9 mouse cellular contexts compared by ENCODE assay signal in genomic region chr5:136076284-136076683, GRCm38 (mm10). TPM values are rescaled to one million over a fixed set of nuclear protein-coding genes. Genes with fewer than 3 reads are reported as not detected.
DNase-seq lines count a peak whose midpoint lies in the region; ATAC-seq and TF ChIP-seq lines count a peak whose summit lies in the region.
"Had no signal": no experiment of that assay in that cellular context is flagged by ENCODE, and none has a peak within 500 bp of the region (broad histone marks: within the 10 kb centered on the region; RNA-seq: fewer than 3 reads in every experiment).

No protein-coding gene starts in this region.

- H3K79me2 ChIP-seq in heart, adult 2 months (replicated peaks; ENCODE audit: control insufficient read depth, insufficient read depth, low read length), result no peaks in the 10 kb centered on the region

- no peak for TF ChIP-seq CTCF in heart, adult 2 months (IDR thresholded peaks at IDR 0.05)
- no peak for TF ChIP-seq CTCF in lung, embryonic 14.5 days (IDR thresholded peaks at IDR 0.05; ENCODE audit: low read depth)
- TF ChIP-seq CTCF in intestine, postnatal 0 days (IDR thresholded peaks at IDR 0.05; ENCODE audit: low read depth), result no peak

- no peak for TF ChIP-seq POLR2A in heart, adult 2 months (IDR thresholded peaks at IDR 0.05; ENCODE audit: insufficient read depth, low read depth, low read length)

- H3K27ac ChIP-seq in heart, adult 2 months, result peak overlapping the region; percentile 72
- H3K27ac ChIP-seq in heart, embryonic 12.5 days (ENCODE audit: poor library complexity, severe bottlenecking), result no peak overlapping the region
- H3K27ac ChIP-seq in lung, embryonic 14.5 days (ENCODE audit: low read depth), result no peak overlapping the region
- H3K27ac ChIP-seq in intestine, postnatal 0 days (ENCODE audit: low read depth, low read length), result no peak overlapping the region; the same call in 1 of the 2 replicates

- WGBS in heart, adult 2 months, result 28% methylated on average over 7 of the region's 7 CpGs
- 42% methylated on average over 7 of the region's 7 CpGs for WGBS in heart, embryonic 12.5 days
- WGBS in lung, embryonic 14.5 days, result 14% methylated on average over 7 of the region's 7 CpGs
- 18% methylated on average over 7 of the region's 7 CpGs for WGBS in intestine, postnatal 0 days

- H3K9me3 ChIP-seq in heart, embryonic 12.5 days (replicated peaks), result no peaks in the 10 kb centered on the region
- H3K9me3 ChIP-seq in lung, embryonic 14.5 days (ENCODE audit: low read depth, low read length), result no peaks in the 10 kb centered on the region
- H3K9me3 ChIP-seq in intestine, postnatal 0 days (ENCODE audit: control insufficient read depth), result no peaks in the 10 kb centered on the region

- TF ChIP-seq EP300 in heart, adult 2 months (IDR thresholded peaks at IDR 0.05; ENCODE audit: insufficient read depth, low read depth, low read length), result no peak

- no peak for ATAC-seq in heart, embryonic 12.5 days (ENCODE audit: insufficient number of reproducible peaks, low FRiP score)
- peak; percentile 41 for ATAC-seq in lung, embryonic 14.5 days (ENCODE audit: insufficient read depth)
- peak; percentile 50; the same call in 1 of the 2 replicates for ATAC-seq in intestine, postnatal 0 days

- DNase-seq in heart, adult 2 months, result no peak
- DNase-seq in lung, embryonic 14.5 days, result peak; percentile 73
- no peak for DNase-seq in lung, postnatal 36 days
- DNase-seq in R1 (ENCODE audit: low read depth, low spot score) (peak; percentile 92), liver (no peak), adipocyte (ENCODE audit: low spot score) (no peak)
- DNase-seq: lung, postnatal 14 days had no signal

- H3K9ac ChIP-seq in heart, adult 2 months (ENCODE audit: low read depth, low read length), result no peak overlapping the region
- H3K9ac ChIP-seq in heart, embryonic 12.5 days, result no peak overlapping the region
- H3K9ac ChIP-seq in lung, embryonic 14.5 days, result no peak overlapping the region
- no peak overlapping the region for H3K9ac ChIP-seq in intestine, postnatal 0 days (ENCODE audit: low read depth, low read length)

- no peaks in the 10 kb centered on the region for H3K27me3 ChIP-seq in heart, adult 2 months (ENCODE audit: control insufficient read depth, insufficient read depth, low read length)
- no peaks in the 10 kb centered on the region for H3K27me3 ChIP-seq in heart, embryonic 12.5 days (replicated peaks)
- H3K27me3 ChIP-seq in lung, embryonic 14.5 days (ENCODE audit: insufficient read depth, low read length), result no peaks in the 10 kb centered on the region
- H3K27me3 ChIP-seq in intestine, postnatal 0 days (replicated peaks; ENCODE audit: control insufficient read depth, insufficient read depth, low read length), result no peaks in the 10 kb centered on the region

- intact Hi-C loops in heart, adult 2 months (cut with DNase I), result no loop called here

- H3K4me1 ChIP-seq in heart, adult 2 months (ENCODE audit: control insufficient read depth, insufficient read depth, low read length), result peaks cover 3% of the 10 kb centered on the region
- H3K4me1 ChIP-seq in heart, embryonic 12.5 days (replicated peaks), result peaks cover 7% of the 10 kb centered on the region; the same call in 1 of the 2 replicates
- H3K4me1 ChIP-seq in lung, embryonic 14.5 days (ENCODE audit: insufficient read depth), result 0 out of 2 replicates have a peak, but pooled peaks cover 8% of the 10 kb centered on the region
- no peaks in the 10 kb centered on the region for H3K4me1 ChIP-seq in intestine, postnatal 0 days (replicated peaks; ENCODE audit: control insufficient read depth, insufficient read depth, low read length)

- no peak overlapping the region for H3K4me3 ChIP-seq in heart, adult 2 months
- H3K4me3 ChIP-seq in heart, embryonic 12.5 days, result no peak overlapping the region
- H3K4me3 ChIP-seq in lung, embryonic 14.5 days (ENCODE audit: low read depth, low read length), result no peak overlapping the region
- H3K4me3 ChIP-seq in intestine, postnatal 0 days (ENCODE audit: low read depth, low read length), result no peak overlapping the region

- no peaks in the 10 kb centered on the region for H3K36me3 ChIP-seq in heart, adult 2 months (ENCODE audit: control insufficient read depth, insufficient read depth, low read length)
- no peaks in the 10 kb centered on the region for H3K36me3 ChIP-seq in heart, embryonic 12.5 days
- no peaks in the 10 kb centered on the region for H3K36me3 ChIP-seq in lung, embryonic 14.5 days (ENCODE audit: insufficient read depth)
- H3K36me3 ChIP-seq in intestine, postnatal 0 days (ENCODE audit: control insufficient read depth, insufficient read depth), result no peaks in the 10 kb centered on the region

- H3K4me2 ChIP-seq in heart, embryonic 12.5 days, result no peak overlapping the region
- peak overlapping the region; percentile 29; the same call in 1 of the 2 replicates for H3K4me2 ChIP-seq in lung, embryonic 14.5 days
- 0 out of 2 replicates have a peak overlapping the region, but pooled peaks have one; percentile 13 for H3K4me2 ChIP-seq in intestine, postnatal 0 days (replicated peaks; ENCODE audit: low read depth)

RNA-seq across cellular contexts. Expression of gene Rasa4, which starts 7.4 kb away (rescaled TPM):
- total RNA-seq in heart, adult 2 months (2021), result 1 to 10 TPM; 3.8 to 4.7 TPM
- 6.0 and 8.1 TPM in 2 replicates for polyA plus RNA-seq in heart, adult 2 months (2012; rRNA removed)
- polyA plus RNA-seq in heart, embryonic 12.5 days (2016; fragmentation: Nextera tagmentation; extraction: Ambion mirVana), result 1.0 and 1.6 TPM in 2 replicates
- 4.2 and 4.4 TPM in 2 replicates for polyA plus RNA-seq in lung, embryonic 14.5 days (2014; fragmentation: Nextera tagmentation; extraction: Ambion mirVana)
- polyA plus RNA-seq in intestine, postnatal 0 days (2015; fragmentation: Nextera tagmentation; extraction: Ambion mirVana), result 8.1 and 8.7 TPM in 2 replicates

RNA-seq across cellular contexts. Expression of gene Upk3bl, which starts 22.0 kb away (rescaled TPM):
- not detected for total RNA-seq in heart, adult 2 months (2021)
- not detected in 2 replicates for polyA plus RNA-seq in heart, adult 2 months (2012; rRNA removed)
- 0.40 and 0.50 TPM in 2 replicates for polyA plus RNA-seq in heart, embryonic 12.5 days (2016; fragmentation: Nextera tagmentation; extraction: Ambion mirVana)
- 1.5 and 1.8 TPM in 2 replicates for polyA plus RNA-seq in lung, embryonic 14.5 days (2014; fragmentation: Nextera tagmentation; extraction: Ambion mirVana)
- polyA plus RNA-seq in intestine, postnatal 0 days (2015; fragmentation: Nextera tagmentation; extraction: Ambion mirVana), result 0.39 TPM in 1 of 2 replicates, not detected in the other

RNA-seq across cellular contexts. Expression of gene Upk3b, which starts 38.0 kb away (rescaled TPM):
- total RNA-seq in heart, adult 2 months (2021), result 10 to 100 TPM; 16.7 to 18.6 TPM
- polyA plus RNA-seq in heart, adult 2 months (2012; rRNA removed), result 25.8 and 30.5 TPM in 2 replicates
- 60.2 and 60.5 TPM in 2 replicates for polyA plus RNA-seq in heart, embryonic 12.5 days (2016; fragmentation: Nextera tagmentation; extraction: Ambion mirVana)
- polyA plus RNA-seq in lung, embryonic 14.5 days (2014; fragmentation: Nextera tagmentation; extraction: Ambion mirVana), result 23.8 and 26.7 TPM in 2 replicates
- 18.3 and 21.3 TPM in 2 replicates for polyA plus RNA-seq in intestine, postnatal 0 days (2015; fragmentation: Nextera tagmentation; extraction: Ambion mirVana)

RNA-seq across cellular contexts. Expression of gene Polr2j, which starts 40.1 kb away (rescaled TPM):
- total RNA-seq in heart, adult 2 months (2021), result 10 to 100 TPM; 63.5 to 89.3 TPM
- polyA plus RNA-seq in heart, adult 2 months (2012; rRNA removed), result 66.9 and 70.9 TPM in 2 replicates
- 147 and 161 TPM in 2 replicates for polyA plus RNA-seq in heart, embryonic 12.5 days (2016; fragmentation: Nextera tagmentation; extraction: Ambion mirVana)
- polyA plus RNA-seq in lung, embryonic 14.5 days (2014; fragmentation: Nextera tagmentation; extraction: Ambion mirVana), result 217 and 229 TPM in 2 replicates
- polyA plus RNA-seq in intestine, postnatal 0 days (2015; fragmentation: Nextera tagmentation; extraction: Ambion mirVana), result 152 and 169 TPM in 2 replicates

RNA-seq across cellular contexts. Expression of gene Lrwd1, which starts 59.6 kb away (rescaled TPM):
- 1 to 10 TPM; 5.4 to 5.5 TPM for total RNA-seq in heart, adult 2 months (2021)
- polyA plus RNA-seq in heart, adult 2 months (2012; rRNA removed), result 11.5 and 12.3 TPM in 2 replicates
- polyA plus RNA-seq in heart, embryonic 12.5 days (2016; fragmentation: Nextera tagmentation; extraction: Ambion mirVana), result 20.9 and 21.8 TPM in 2 replicates
- polyA plus RNA-seq in lung, embryonic 14.5 days (2014; fragmentation: Nextera tagmentation; extraction: Ambion mirVana), result 36.6 and 37.6 TPM in 2 replicates
- polyA plus RNA-seq in intestine, postnatal 0 days (2015; fragmentation: Nextera tagmentation; extraction: Ambion mirVana), result 7.5 and 7.8 TPM in 2 replicates

Comparison
In these comparisons a context has a peak if more than half of its experiments do, and no peak if none do; other contexts are left out.
1. DNase-seq: peak in lung, embryonic 14.5 days (single experiment) and R1 (single experiment); none in heart, adult 2 months (0 of 2), lung, postnatal 36 days (single experiment), liver (single experiment) and adipocyte (single experiment).